ENCODE assay signal across 13 mouse cellular contexts in genomic region chr10:13453200-13453990, GRCm38 (mm10). TPM values are rescaled to one million over a fixed set of nuclear protein-coding genes. Genes with fewer than 3 reads are reported as not detected.
A peak's percentile ranks its signal among the peaks of the same experiment; 100 is the strongest.
DNase-seq lines count a peak whose midpoint lies in the region; ATAC-seq lines count a peak whose summit lies in the region.
"Had no signal": no experiment of that assay in that cellular context is flagged by ENCODE, and none has a peak within 500 bp of the region (broad histone marks: within the 10 kb centered on the region; RNA-seq: fewer than 3 reads in every experiment).

No protein-coding gene starts in this region.

- no peak for DNase-seq in heart, postnatal 10 days
- DNase-seq in lung, postnatal 14 days: no peak
- no peak for DNase-seq in ovary, postnatal 36 days (ENCODE audit: low spot score)
- DNase-seq in ovary, postnatal 10 days (ENCODE audit: low spot score): no peak
- DNase-seq: adrenal gland, postnatal 36 days; cerebellum, postnatal 36 days; heart, adult 18-20 months; heart, postnatal 36 days; retina, postnatal 1 day had no signal

- intact Hi-C loops in heart, postnatal 10 days (cut with DNase I): no loop called here

- no peaks in the 10 kb centered on the region for H3K36me3 ChIP-seq in heart, embryonic 13.5 days
- no peaks in the 10 kb centered on the region for H3K36me3 ChIP-seq in lung, embryonic 16.5 days (ENCODE audit: control insufficient read depth, insufficient read depth, low read length)

- H3K27me3 ChIP-seq in heart, embryonic 13.5 days (replicated peaks): no peaks in the 10 kb centered on the region
- no peaks in the 10 kb centered on the region for H3K27me3 ChIP-seq in lung, embryonic 16.5 days (ENCODE audit: control insufficient read depth, insufficient read depth, low read depth, low read length)

- H3K4me3 ChIP-seq in heart, embryonic 13.5 days: no peak overlapping the region
- H3K4me3 ChIP-seq in lung, embryonic 16.5 days (ENCODE audit: low read length): peak overlapping the region; percentile 12; the same call in 1 of the 2 replicates

- no peak overlapping the region for H3K27ac ChIP-seq in heart, embryonic 13.5 days (replicated peaks)
- peak overlapping the region; percentile 46 for H3K27ac ChIP-seq in lung, embryonic 16.5 days (ENCODE audit: low read length)

- no peak for ATAC-seq in heart, embryonic 13.5 days (ENCODE audit: extremely low read depth, insufficient number of reproducible peaks, low FRiP score, low TSS enrichment)
- no peak for ATAC-seq in lung, embryonic 16.5 days (ENCODE audit: low read depth)
- ATAC-seq in common myeloid progenitor, adult 5-6 weeks (replicated peaks; ENCODE audit: low read depth, poor library complexity, severe bottlenecking): peak; percentile 76
- 0 out of 2 replicates have a peak, but pooled peaks have one; percentile 30 for ATAC-seq in megakaryocyte-erythroid progenitor cell, adult 5-6 weeks (replicated peaks; ENCODE audit: low FRiP score, low TSS enrichment, poor library complexity, severe bottlenecking)

- H3K9me3 ChIP-seq in heart, embryonic 13.5 days: peaks cover 6% of the 10 kb centered on the region; the same call in 1 of the 2 replicates
- no peaks in the 10 kb centered on the region for H3K9me3 ChIP-seq in lung, embryonic 16.5 days (ENCODE audit: control insufficient read depth, low read length)

- 59% methylated on average over 13 of the region's 13 CpGs for WGBS in heart, embryonic 13.5 days
- 44% methylated on average over 13 of the region's 13 CpGs for WGBS in lung, embryonic 16.5 days

- peak overlapping the region; percentile 6 for H3K4me2 ChIP-seq in heart, embryonic 13.5 days
- peak overlapping the region; percentile 34 for H3K4me2 ChIP-seq in lung, embryonic 16.5 days (ENCODE audit: low read depth, low read length)

- H3K4me1 ChIP-seq in heart, embryonic 13.5 days: peaks cover 16% of the 10 kb centered on the region
- no peaks in the 10 kb centered on the region for H3K4me1 ChIP-seq in lung, embryonic 16.5 days (replicated peaks; ENCODE audit: control insufficient read depth, insufficient read depth, low read length)

- H3K9ac ChIP-seq in heart, embryonic 13.5 days: no peak overlapping the region
- H3K9ac ChIP-seq in lung, embryonic 16.5 days (ENCODE audit: low read length): peak overlapping the region; percentile 7; the same call in 1 of the 2 replicates

RNA-seq across cellular contexts. Expression of gene Phactr2, which starts 20.8 kb away (rescaled TPM):
- polyA plus RNA-seq in heart, embryonic 13.5 days (2015; fragmentation: Nextera tagmentation; extraction: Ambion mirVana): 50.1 and 52.5 TPM in 2 replicates
- total RNA-seq in heart, postnatal 10 days (2021): 10 to 100 TPM; 57.3 to 63.5 TPM
- 19.7 and 22.3 TPM in 2 replicates for polyA plus RNA-seq in lung, embryonic 16.5 days (2015; fragmentation: Nextera tagmentation; extraction: Ambion mirVana)
- total RNA-seq in common myeloid progenitor, adult 5-6 weeks (2017): 25.9 and 27.6 TPM in 2 replicates
- total RNA-seq in megakaryocyte-erythroid progenitor cell, adult 5-6 weeks (2014; fragmentation: Nextera tagmentation): 8.5 and 10.1 TPM in 2 replicates
- 4.8 and 10.1 TPM in 2 replicates for total RNA-seq in megakaryocyte-erythroid progenitor cell, adult 5-6 weeks (2017)

RNA-seq across cellular contexts. Expression of gene Fuca2, which starts 45.9 kb away (rescaled TPM):
- 62.3 and 70.5 TPM in 2 replicates for polyA plus RNA-seq in heart, embryonic 13.5 days (2015; fragmentation: Nextera tagmentation; extraction: Ambion mirVana)
- total RNA-seq in heart, postnatal 10 days (2021): 100 to 1,000 TPM; 308 to 362 TPM
- 87.0 and 91.1 TPM in 2 replicates for polyA plus RNA-seq in lung, embryonic 16.5 days (2015; fragmentation: Nextera tagmentation; extraction: Ambion mirVana)
- 46.3 and 56.7 TPM in 2 replicates for total RNA-seq in common myeloid progenitor, adult 5-6 weeks (2017)
- total RNA-seq in megakaryocyte-erythroid progenitor cell, adult 5-6 weeks (2014; fragmentation: Nextera tagmentation): 20.8 and 47.5 TPM in 2 replicates
- total RNA-seq in megakaryocyte-erythroid progenitor cell, adult 5-6 weeks (2017): 27.3 and 29.3 TPM in 2 replicates

Comparison
In these comparisons a context has a peak if more than half of its experiments do, and no peak if none do; other contexts are left out.
1. ATAC-seq: peak in common myeloid progenitor, adult 5-6 weeks (single experiment) and megakaryocyte-erythroid progenitor cell, adult 5-6 weeks (single experiment); none in heart, embryonic 13.5 days (single experiment) and lung, embryonic 16.5 days (single experiment).